Mouse (Mus musculus): ENCODE measurements around the gene Rhoh. TPM values are rescaled to one million over a fixed set of nuclear protein-coding genes. Genes with fewer than 3 reads are reported as not detected.

Gene Rhoh
- polyA plus RNA-seq, 1 experiment from 2014 or later: 1.6 TPM

- WGBS (ENCODE audit: insufficient replicate concordance): 34% methylated on average over 12 of the region's 12 CpGs
- H3K36me3 ChIP-seq: no peaks in the 10 kb centered on the region
- peaks cover 19% of the 10 kb centered on the region for H3K4me1 ChIP-seq (replicated peaks)
- no peak for ATAC-seq (ENCODE audit: low read depth)
- no peak overlapping the region for H3K9ac ChIP-seq
- no peaks in the 10 kb centered on the region for H3K9me3 ChIP-seq (replicated peaks)
- no peak overlapping the region for H3K4me2 ChIP-seq
- no peak for DNase-seq
- H3K4me3 ChIP-seq (replicated peaks): no peak overlapping the region
- no peaks in the 10 kb centered on the region for H3K27me3 ChIP-seq
- no peak overlapping the region for H3K27ac ChIP-seq
Observed at GRCm38 (mm10) chr5:65860281-65861000, 572 bp upstream of the Rhoh start.

DNA sequence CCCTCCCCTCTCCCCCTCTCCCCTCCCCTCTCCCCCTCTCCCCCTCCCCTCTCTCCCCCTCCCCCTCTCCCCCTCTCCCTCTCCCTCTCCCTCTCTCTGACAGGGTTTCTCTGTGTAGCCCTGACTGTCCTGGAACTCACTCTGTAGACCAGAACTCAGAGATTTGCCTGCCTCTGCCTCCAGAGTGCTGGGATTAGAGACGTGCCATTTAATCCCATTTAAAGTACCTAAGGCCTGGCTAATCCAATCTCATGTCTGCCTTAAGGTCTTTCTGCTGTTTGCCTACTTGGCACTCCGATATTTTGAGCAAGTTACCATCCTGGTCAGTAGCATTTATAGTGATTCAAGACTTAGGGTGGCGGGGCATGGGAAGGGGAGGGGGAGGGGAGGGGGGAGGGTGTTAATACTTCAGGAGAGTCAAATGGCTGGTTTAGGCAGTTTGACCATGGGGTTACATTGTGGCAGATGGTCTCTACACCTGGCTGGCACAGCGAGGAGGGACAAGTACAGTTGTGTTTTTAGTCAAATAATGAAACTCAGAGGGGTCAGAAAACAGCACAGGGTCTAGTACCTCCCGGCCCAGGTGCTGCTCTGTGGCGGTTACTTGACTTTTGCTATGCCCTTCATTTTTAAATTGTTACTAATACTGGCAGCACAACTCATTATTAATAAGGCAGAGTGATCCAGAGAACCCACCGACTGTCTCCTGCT is 1.4 kb downstream of the Rhoh start:
- H3K27ac ChIP-seq: no peak overlapping the region
- 74% methylated on average over 7 of the region's 7 CpGs for WGBS (ENCODE audit: insufficient replicate concordance)
- H3K4me3 ChIP-seq (replicated peaks): no peak overlapping the region
- no peaks in the 10 kb centered on the region for H3K36me3 ChIP-seq
- DNase-seq (no peak), ATAC-seq (ENCODE audit: low read depth) (no peak)
- no peak overlapping the region for H3K4me2 ChIP-seq
- no peak overlapping the region for H3K9ac ChIP-seq
- H3K9me3 ChIP-seq (replicated peaks): no peaks in the 10 kb centered on the region
- H3K27me3 ChIP-seq: no peaks in the 10 kb centered on the region
- H3K4me1 ChIP-seq (replicated peaks): peaks cover 17% of the 10 kb centered on the region

GRCm38 (mm10) chr5:65863349-65863749 is 2.3 kb downstream of the Rhoh start:
- peak; percentile 22 for DNase-seq
- H3K27me3 ChIP-seq: no peaks in the 10 kb centered on the region
- H3K4me2 ChIP-seq: peak overlapping the region; percentile 35
- H3K9me3 ChIP-seq (replicated peaks): no peaks in the 10 kb centered on the region
- H3K27ac ChIP-seq: no peak overlapping the region
- no peak overlapping the region for H3K9ac ChIP-seq
- no peaks in the 10 kb centered on the region for H3K36me3 ChIP-seq
- H3K4me1 ChIP-seq (replicated peaks): peaks cover 18% of the 10 kb centered on the region
- H3K4me3 ChIP-seq (replicated peaks): peak overlapping the region; percentile 33
- no peak for ATAC-seq (ENCODE audit: low read depth)
- WGBS (ENCODE audit: insufficient replicate concordance): 20% methylated on average over 12 of the region's 12 CpGs

- Histone ChIP-seq H3K4me3 (replicated peaks) (peak overlapping the region; percentile 33), H3K4me2 (peak overlapping the region; percentile 35), H3K27ac (no peak overlapping the region), H3K9ac (no peak overlapping the region), H3K27me3 (no peaks in the 10 kb centered on the region), H3K9me3 (replicated peaks) (no peaks in the 10 kb centered on the region), H3K36me3 (no peaks in the 10 kb centered on the region), H3K4me1 (replicated peaks) (peaks cover 23% of the 10 kb centered on the region)
- ATAC-seq (ENCODE audit: low read depth) (no peak), DNase-seq (no peak)
- WGBS (ENCODE audit: insufficient replicate concordance): 68% methylated on average over 7 of the region's 7 CpGs
Observed at GRCm38 (mm10) chr5:65864486-65864885, 3.5 kb downstream of the Rhoh start.

- ATAC-seq (ENCODE audit: low read depth) (no peak), DNase-seq (no peak)
- Histone ChIP-seq H3K9ac (no peak overlapping the region), H3K4me2 (peak overlapping the region; percentile 35), H3K36me3 (no peaks in the 10 kb centered on the region), H3K27ac (no peak overlapping the region), H3K4me1 (replicated peaks) (peaks cover 23% of the 10 kb centered on the region), H3K27me3 (no peaks in the 10 kb centered on the region), H3K9me3 (replicated peaks) (no peaks in the 10 kb centered on the region), H3K4me3 (replicated peaks) (peak overlapping the region; percentile 33; the same call in 1 of the 2 replicates)
- 40% methylated on average over 3 of the region's 3 CpGs for WGBS (ENCODE audit: insufficient replicate concordance)
Observed at GRCm38 (mm10) chr5:65864946-65865345, 3.9 kb downstream of the Rhoh start.

- Histone ChIP-seq H3K4me1 (replicated peaks) (peaks cover 23% of the 10 kb centered on the region), H3K27ac (no peak overlapping the region), H3K27me3 (no peaks in the 10 kb centered on the region), H3K9ac (no peak overlapping the region), H3K4me3 (replicated peaks) (no peak overlapping the region), H3K9me3 (replicated peaks) (no peaks in the 10 kb centered on the region), H3K36me3 (no peaks in the 10 kb centered on the region), H3K4me2 (no peak overlapping the region)
- DNase-seq: no peak
- ATAC-seq (ENCODE audit: low read depth): no peak
- 74% methylated on average over 6 of the region's 6 CpGs for WGBS (ENCODE audit: insufficient replicate concordance)
Observed at GRCm38 (mm10) chr5:65866591-65866990, 5.6 kb downstream of the Rhoh start.

GRCm38 (mm10) chr5:65867380-65868116 is 6.5 kb downstream of the Rhoh start:
- H3K9ac ChIP-seq: no peak overlapping the region
- peaks cover 23% of the 10 kb centered on the region for H3K4me1 ChIP-seq (replicated peaks)
- 38% methylated on average over 7 of the region's 7 CpGs for WGBS (ENCODE audit: insufficient replicate concordance)
- H3K4me2 ChIP-seq: no peak overlapping the region
- DNase-seq (no peak), ATAC-seq (ENCODE audit: low read depth) (no peak)
- H3K4me3 ChIP-seq (replicated peaks): no peak overlapping the region
- H3K27ac ChIP-seq: no peak overlapping the region
- no peaks in the 10 kb centered on the region for H3K36me3 ChIP-seq
- H3K27me3 ChIP-seq: no peaks in the 10 kb centered on the region
- H3K9me3 ChIP-seq (replicated peaks): no peaks in the 10 kb centered on the region

DNA sequence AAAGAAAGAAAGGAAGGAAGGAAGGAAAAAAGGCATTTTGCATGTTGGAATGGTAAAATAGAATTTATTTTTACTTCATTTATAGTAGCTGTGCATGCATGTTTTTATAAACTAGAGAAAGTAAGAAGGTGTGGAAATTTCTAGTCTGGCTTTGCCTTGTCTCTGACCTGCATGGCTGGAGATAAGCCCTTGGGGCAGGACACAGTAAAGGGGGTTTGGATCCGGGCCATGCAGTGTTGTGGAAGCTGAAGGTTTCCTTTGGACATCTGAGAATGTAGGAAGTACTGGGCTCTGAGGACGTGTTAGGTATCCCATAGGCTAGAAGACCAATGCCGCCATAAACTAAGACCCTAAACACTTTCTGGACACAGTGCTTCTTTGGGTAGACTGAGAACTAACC is 7.4 kb downstream of the Rhoh start:
- Histone ChIP-seq H3K4me3 (replicated peaks) (no peak overlapping the region), H3K9me3 (replicated peaks) (no peaks in the 10 kb centered on the region), H3K27me3 (no peaks in the 10 kb centered on the region), H3K4me2 (no peak overlapping the region), H3K36me3 (no peaks in the 10 kb centered on the region), H3K4me1 (replicated peaks) (peaks cover 17% of the 10 kb centered on the region), H3K9ac (no peak overlapping the region), H3K27ac (no peak overlapping the region)
- DNase-seq (no peak), ATAC-seq (ENCODE audit: low read depth) (no peak)
- WGBS (ENCODE audit: insufficient replicate concordance): 34% methylated on average over 3 of the region's 3 CpGs

DNA sequence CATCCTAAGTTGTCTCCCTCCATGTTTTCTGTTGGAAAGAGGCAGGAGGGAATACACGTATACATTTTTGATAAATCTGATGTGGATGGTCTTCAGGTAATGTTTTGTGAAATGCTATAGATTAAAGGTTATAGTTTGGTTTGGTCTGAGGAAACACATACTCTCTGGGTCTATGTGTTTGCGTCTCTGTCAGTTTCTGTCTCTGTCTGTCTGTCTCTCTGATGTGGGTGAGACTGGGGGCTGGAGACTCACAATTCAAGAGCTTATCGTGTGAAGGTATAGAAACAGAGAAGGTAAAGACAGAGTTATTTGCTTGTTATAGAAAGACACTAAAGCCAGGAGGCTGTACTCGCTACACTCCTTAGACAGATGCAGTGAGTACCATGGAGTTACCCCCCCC is 8.6 kb downstream of the Rhoh start:
- Histone ChIP-seq H3K27me3 (no peaks in the 10 kb centered on the region), H3K9ac (no peak overlapping the region), H3K36me3 (no peaks in the 10 kb centered on the region), H3K4me2 (no peak overlapping the region), H3K27ac (no peak overlapping the region), H3K4me1 (replicated peaks) (peaks cover 16% of the 10 kb centered on the region), H3K9me3 (replicated peaks) (no peaks in the 10 kb centered on the region), H3K4me3 (replicated peaks) (no peak overlapping the region)
- ATAC-seq (ENCODE audit: low read depth): no peak
- no peak for DNase-seq
- 73% methylated on average over 4 of the region's 4 CpGs for WGBS (ENCODE audit: insufficient replicate concordance)

GRCm38 (mm10) chr5:65871276-65871875 is 10.4 kb downstream of the Rhoh start:
- peaks cover 11% of the 10 kb centered on the region; the same call in 1 of the 2 replicates for H3K4me1 ChIP-seq (replicated peaks)
- H3K4me2 ChIP-seq: no peak overlapping the region
- DNase-seq (no peak), ATAC-seq (ENCODE audit: low read depth) (no peak)
- H3K36me3 ChIP-seq: no peaks in the 10 kb centered on the region
- H3K4me3 ChIP-seq (replicated peaks): no peak overlapping the region
- no peaks in the 10 kb centered on the region for H3K27me3 ChIP-seq
- H3K9me3 ChIP-seq (replicated peaks): no peaks in the 10 kb centered on the region
- 79% methylated on average over 13 of the region's 13 CpGs for WGBS (ENCODE audit: insufficient replicate concordance)
- no peak overlapping the region for H3K27ac ChIP-seq
- H3K9ac ChIP-seq: no peak overlapping the region

- no peak overlapping the region for H3K4me3 ChIP-seq (replicated peaks)
- no peak for ATAC-seq (ENCODE audit: low read depth)
Observed at GRCm38 (mm10) chr5:65873212-65873611, 12.2 kb downstream of the Rhoh start.

More at GRCm38 (mm10) chr5:65873212-65873611, 12.2 kb downstream of the Rhoh start:
- Histone ChIP-seq H3K9ac (no peak overlapping the region), H3K36me3 (no peaks in the 10 kb centered on the region), H3K27me3 (no peaks in the 10 kb centered on the region), H3K9me3 (replicated peaks) (no peaks in the 10 kb centered on the region), H3K4me1 (replicated peaks) (0 out of 2 replicates have a peak, but pooled peaks cover 5% of the 10 kb centered on the region), H3K27ac (no peak overlapping the region), H3K4me2 (no peak overlapping the region)
- 18% methylated on average over 4 of the region's 4 CpGs for WGBS (ENCODE audit: insufficient replicate concordance)
- no peak for DNase-seq
